Mouse (Mus musculus) thymus, adult 18-20 months (tissue): ENCODE data around the gene Man1c1.

Experiments used
- DNase-seq, 2 experiments: peaks; one replicate each; pipeline ENCODE4 v3.0.0; 2022; ENCODE audit warnings: mixed read lengths in 2 of 2

Gene Man1c1

GRCm38 (mm10) chr4:134542726-134543125 lies 161.4 kb downstream of the Man1c1 start:
- DNase-seq: no peak

GRCm38 (mm10) chr4:134538997-134539580 lies 165.0 kb downstream of the Man1c1 start:
- no peak for DNase-seq

- no peak for DNase-seq
Observed at GRCm38 (mm10) chr4:134535787-134536151, 168.3 kb downstream of the Man1c1 start.

- peak; percentile 96 to 97 for DNase-seq
Observed at GRCm38 (mm10) chr4:134534932-134535786, 168.9 kb downstream of the Man1c1 start, which contains the start of gene Mtfr1l. Gene Mtfr1l (minus strand): TSS chr4:134535387.

- DNase-seq: peak; percentile 66 to 69
Observed at GRCm38 (mm10) chr4:134534124-134534886, 169.8 kb downstream of the Man1c1 start.

- DNase-seq: no peak
Observed at GRCm38 (mm10) chr4:134533421-134533820, 170.7 kb downstream of the Man1c1 start.

GRCm38 (mm10) chr4:134532928-134533327 lies 171.2 kb downstream of the Man1c1 start:
- no peak for DNase-seq

GRCm38 (mm10) chr4:134526220-134526619 lies 177.9 kb downstream of the Man1c1 start:
- DNase-seq: no peak

- DNase-seq: no peak
Observed at GRCm38 (mm10) chr4:134525806-134526205, 178.3 kb downstream of the Man1c1 start.

GRCm38 (mm10) chr4:134523447-134523846 lies 180.6 kb downstream of the Man1c1 start:
- no peak for DNase-seq

GRCm38 (mm10) chr4:134519281-134519680 lies 184.8 kb downstream of the Man1c1 start:
- DNase-seq: no peak

- DNase-seq: no peak
Observed at GRCm38 (mm10) chr4:134518541-134518940, 185.5 kb downstream of the Man1c1 start.

GRCm38 (mm10) chr4:134517719-134518118 lies 186.4 kb downstream of the Man1c1 start:
- no peak for DNase-seq

- DNase-seq: no peak
Observed at GRCm38 (mm10) chr4:134516981-134517380, 187.1 kb downstream of the Man1c1 start.

GRCm38 (mm10) chr4:134515614-134516013 lies 188.5 kb downstream of the Man1c1 start:
- no peak for DNase-seq

GRCm38 (mm10) chr4:134514309-134514930 lies 189.7 kb downstream of the Man1c1 start:
- DNase-seq: no peak

- DNase-seq: no peak
Observed at GRCm38 (mm10) chr4:134512798-134513197, 191.3 kb downstream of the Man1c1 start.

GRCm38 (mm10) chr4:134511730-134512129 lies 192.4 kb downstream of the Man1c1 start:
- no peak for DNase-seq
